Mouse (Mus musculus): Measurements from ENCODE around the gene Naa38. TPM values are rescaled to one million over a fixed set of nuclear protein-coding genes. Genes with fewer than 3 reads are reported as not detected.
A peak's percentile ranks its signal among the peaks of the same experiment; 100 is the strongest.

Naa38 gene
- polyA plus RNA-seq, 1 experiment, result 43.9 TPM

DNA sequence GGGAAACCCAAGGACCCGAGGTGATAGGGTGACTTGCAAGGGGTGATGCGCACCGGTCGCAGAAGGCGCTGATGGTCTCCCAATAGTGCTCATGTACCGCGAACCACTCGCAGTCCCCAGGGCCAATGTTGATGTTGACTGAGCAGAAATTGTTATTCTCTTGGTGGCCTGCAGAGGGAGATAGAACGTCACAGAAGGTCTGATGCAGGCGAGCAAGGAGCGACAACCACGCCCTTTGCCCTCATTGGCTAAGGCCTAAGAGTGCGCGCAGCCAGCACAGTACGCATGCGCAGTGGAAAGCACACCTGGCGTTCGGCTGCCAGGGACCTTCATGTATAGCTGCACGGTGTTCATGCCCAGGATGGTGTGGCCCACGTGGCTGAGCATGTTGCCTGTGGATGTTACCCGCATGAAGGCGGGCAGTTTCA, 5.9 kb downstream of the Naa38 start:
- no peak overlapping the region for H3K4me3 ChIP-seq (replicated peaks; ENCODE audit: control insufficient read depth, low read depth, low read length)
- H3K27ac ChIP-seq (ENCODE audit: control insufficient read depth, insufficient read depth, low read depth, low read length, poor library complexity), result no peak overlapping the region
- H3K4me1 ChIP-seq (ENCODE audit: control insufficient read depth, insufficient read depth, low read length), result peaks cover 4% of the 10 kb centered on the region; the same call in 1 of the 2 replicates
- WGBS, result 25% methylated on average over 22 of the region's 22 CpGs
- TF ChIP-seq POLR2A (IDR thresholded peaks at IDR 0.05; ENCODE audit: borderline replicate concordance, control insufficient read depth, low read depth, low read length) (peak; percentile 46; the same call in 1 of the 2 replicates), CTCF (IDR thresholded peaks at IDR 0.05; ENCODE audit: control insufficient read depth, insufficient read depth, low read length) (peak; percentile 97)

DNA sequence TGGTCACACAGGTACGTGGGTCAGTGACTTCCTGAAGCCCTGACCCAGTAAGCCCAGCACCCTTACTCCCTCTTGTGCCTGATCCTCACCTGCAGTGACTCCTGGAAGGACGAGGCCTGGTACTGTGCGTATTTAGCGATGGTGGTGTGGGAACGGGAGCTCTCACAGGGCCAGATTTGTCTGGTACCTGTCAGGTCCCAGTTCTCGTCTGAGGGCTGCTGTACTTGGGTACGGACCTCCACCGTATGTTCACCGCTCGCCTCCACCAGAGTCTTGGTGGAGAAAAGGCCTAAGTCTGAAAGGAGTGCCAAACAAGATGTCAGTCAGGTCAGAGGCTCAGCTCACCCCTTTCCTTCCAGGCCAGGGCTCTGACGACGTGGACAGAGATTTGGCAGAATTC, 6.7 kb downstream of the Naa38 start:
- TF ChIP-seq POLR2A (IDR thresholded peaks at IDR 0.05; ENCODE audit: borderline replicate concordance, control insufficient read depth, low read depth, low read length), result no peak
- TF ChIP-seq CTCF (IDR thresholded peaks at IDR 0.05; ENCODE audit: control insufficient read depth, insufficient read depth, low read length), result no peak
- no peak overlapping the region for H3K4me3 ChIP-seq (replicated peaks; ENCODE audit: control insufficient read depth, low read depth, low read length)
- H3K4me1 ChIP-seq (ENCODE audit: control insufficient read depth, insufficient read depth, low read length), result peaks cover 2% of the 10 kb centered on the region; the same call in 1 of the 2 replicates
- H3K27ac ChIP-seq (ENCODE audit: control insufficient read depth, insufficient read depth, low read depth, low read length, poor library complexity), result no peak overlapping the region
- WGBS, result 82% methylated on average over 12 of the region's 12 CpGs

DNA sequence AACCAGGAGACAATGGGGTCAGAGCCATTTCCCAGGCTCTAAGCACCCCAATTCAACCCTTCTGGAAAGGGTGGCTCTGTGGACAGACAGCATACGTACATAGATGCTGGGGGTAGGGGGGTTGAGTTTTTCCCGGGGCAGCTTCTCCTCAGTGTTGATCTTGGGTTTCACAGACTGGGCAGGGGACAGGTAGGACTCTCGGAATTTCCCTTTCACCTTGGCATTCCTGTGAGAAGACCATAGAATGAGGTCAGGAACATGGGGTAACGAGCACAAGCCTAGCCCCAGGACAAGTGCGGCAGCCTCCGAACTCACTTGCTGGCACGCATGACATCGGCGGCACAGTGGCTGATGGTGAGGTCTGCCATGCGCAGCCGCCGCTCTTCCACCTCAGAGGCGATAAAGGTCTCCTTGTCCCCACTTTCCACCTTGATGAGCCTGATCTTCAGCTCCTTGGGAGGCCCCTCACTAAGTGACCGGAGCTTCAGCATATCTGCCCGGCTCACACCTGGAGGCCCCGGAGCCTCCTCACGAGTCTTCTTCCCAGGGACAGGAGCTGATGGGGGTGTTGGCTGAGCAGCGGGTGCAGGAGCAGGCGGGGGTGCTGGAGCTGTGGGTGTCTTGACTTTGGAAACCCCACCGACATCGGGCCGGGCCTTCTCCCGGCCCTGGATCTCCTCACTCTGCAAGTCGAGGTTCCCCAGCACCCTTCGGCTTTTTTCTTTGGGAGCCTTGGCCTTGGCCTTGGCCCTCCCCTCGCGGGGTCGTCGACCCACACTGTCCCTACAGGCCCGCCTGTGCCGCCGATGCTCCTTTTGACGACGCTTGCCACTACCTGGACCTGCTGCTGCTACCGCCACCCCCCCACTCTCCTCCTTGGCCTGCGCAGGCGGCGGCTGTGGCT, 8.7 kb downstream of the Naa38 start:
- no peak overlapping the region for H3K4me3 ChIP-seq (replicated peaks; ENCODE audit: control insufficient read depth, low read depth, low read length)
- TF ChIP-seq CTCF (IDR thresholded peaks at IDR 0.05; ENCODE audit: control insufficient read depth, insufficient read depth, low read length), result no peak
- TF ChIP-seq POLR2A (IDR thresholded peaks at IDR 0.05; ENCODE audit: borderline replicate concordance, control insufficient read depth, low read depth, low read length), result no peak
- 89% methylated on average over 36 of the region's 38 CpGs for WGBS
- H3K4me1 ChIP-seq (ENCODE audit: control insufficient read depth, insufficient read depth, low read length), result peaks cover 2% of the 10 kb centered on the region; the same call in 1 of the 2 replicates
- H3K27ac ChIP-seq (ENCODE audit: control insufficient read depth, insufficient read depth, low read depth, low read length, poor library complexity), result no peak overlapping the region

DNA sequence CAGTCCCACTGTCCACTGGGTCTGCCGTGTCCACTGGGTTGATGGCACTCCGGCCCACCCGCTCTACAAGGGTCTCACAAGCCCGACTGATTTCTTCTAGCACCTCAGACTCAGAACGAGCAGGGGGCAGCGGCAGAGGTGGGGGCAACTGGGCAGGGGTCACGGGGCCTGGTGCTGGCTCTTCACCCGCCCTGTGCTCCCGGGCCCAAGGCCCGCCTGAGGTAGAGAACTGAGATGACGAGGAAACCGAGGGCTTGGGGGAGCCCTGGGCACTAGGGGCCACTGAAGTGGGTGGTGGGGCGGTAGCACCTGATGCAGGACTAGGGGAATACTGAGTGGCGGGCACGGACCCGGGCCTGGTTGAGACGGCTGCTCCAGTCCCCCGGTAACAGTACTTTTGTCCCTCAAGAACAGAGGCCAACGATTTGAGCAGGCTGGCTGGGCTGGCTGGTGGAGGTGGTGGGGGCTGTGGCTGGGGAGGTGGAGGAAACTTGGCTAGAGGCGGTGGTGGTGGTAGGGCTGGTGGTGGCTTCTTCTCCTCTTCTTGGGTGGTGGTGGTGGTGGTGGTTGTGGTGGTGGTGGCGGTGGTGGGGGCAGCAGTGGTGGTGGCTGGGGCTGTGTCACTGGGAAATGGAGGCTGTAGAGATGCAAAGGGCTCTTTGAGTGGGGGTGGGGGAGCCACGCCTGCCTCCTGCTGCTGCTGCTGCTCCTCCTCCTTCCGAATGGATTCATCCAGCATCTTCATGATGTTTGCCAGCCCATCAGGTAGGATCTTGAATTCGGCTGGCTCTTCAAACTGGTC, 9.5 kb downstream of the Naa38 start:
- 87% methylated on average over 24 of the region's 24 CpGs for whole genome bisulfite sequencing
- Histone ChIP-seq H3K4me3 (replicated peaks; ENCODE audit: control insufficient read depth, low read depth, low read length) (no peak overlapping the region), H3K27ac (ENCODE audit: control insufficient read depth, insufficient read depth, low read depth, low read length, poor library complexity) (no peak overlapping the region), H3K4me1 (ENCODE audit: control insufficient read depth, insufficient read depth, low read length) (peaks cover 2% of the 10 kb centered on the region; the same call in 1 of the 2 replicates)
- TF ChIP-seq CTCF (IDR thresholded peaks at IDR 0.05; ENCODE audit: control insufficient read depth, insufficient read depth, low read length) (no peak), POLR2A (IDR thresholded peaks at IDR 0.05; ENCODE audit: borderline replicate concordance, control insufficient read depth, low read depth, low read length) (no peak)

DNA sequence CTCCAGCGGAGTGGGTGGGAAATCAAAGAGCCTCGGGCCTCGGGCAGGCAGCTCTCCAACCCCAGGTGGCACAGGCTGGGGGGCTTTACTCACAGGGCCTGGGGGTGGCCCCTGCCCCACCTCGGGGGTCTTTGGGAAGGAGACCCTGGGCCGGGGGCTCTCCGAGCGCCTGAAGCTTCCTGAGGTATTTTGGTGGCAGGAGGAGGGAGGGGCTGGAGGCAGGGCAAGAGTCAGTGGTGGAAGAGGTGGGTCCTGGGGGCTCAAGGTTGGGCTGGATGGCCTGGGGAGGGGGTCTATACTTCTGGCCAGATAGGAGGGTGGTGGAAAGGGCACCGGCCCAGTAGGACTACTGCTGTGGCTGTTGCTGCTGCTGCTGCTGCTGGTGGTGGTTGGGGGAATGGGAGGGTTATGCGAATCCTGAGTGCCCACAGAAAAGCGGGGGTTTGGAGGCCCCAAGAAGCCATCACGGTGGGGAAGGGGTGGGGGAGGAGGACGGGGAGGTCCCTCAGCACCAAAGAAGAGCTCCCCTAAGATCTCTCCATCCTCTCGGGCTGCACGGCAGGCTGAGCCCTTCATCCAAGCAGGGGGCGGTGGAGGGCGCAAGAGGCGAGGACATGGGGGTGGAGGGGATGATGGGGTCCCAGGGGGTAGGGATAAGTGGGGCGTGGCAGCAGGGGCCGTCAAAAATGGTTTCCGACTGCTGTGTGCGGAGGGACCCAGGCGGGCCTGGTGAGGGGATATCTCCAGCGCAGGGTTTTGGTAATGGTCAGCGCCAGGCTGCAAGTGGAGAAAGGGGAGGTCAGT, 10.3 kb downstream of the Naa38 start:
- Histone ChIP-seq H3K27ac (ENCODE audit: control insufficient read depth, insufficient read depth, low read depth, low read length, poor library complexity) (no peak overlapping the region), H3K4me1 (ENCODE audit: control insufficient read depth, insufficient read depth, low read length) (peaks cover 2% of the 10 kb centered on the region; the same call in 1 of the 2 replicates), H3K4me3 (replicated peaks; ENCODE audit: control insufficient read depth, low read depth, low read length) (no peak overlapping the region)
- TF ChIP-seq POLR2A (IDR thresholded peaks at IDR 0.05; ENCODE audit: borderline replicate concordance, control insufficient read depth, low read depth, low read length), result no peak
- no peak for TF ChIP-seq CTCF (IDR thresholded peaks at IDR 0.05; ENCODE audit: control insufficient read depth, insufficient read depth, low read length)
- WGBS, result 90% methylated on average over 24 of the region's 24 CpGs

DNA sequence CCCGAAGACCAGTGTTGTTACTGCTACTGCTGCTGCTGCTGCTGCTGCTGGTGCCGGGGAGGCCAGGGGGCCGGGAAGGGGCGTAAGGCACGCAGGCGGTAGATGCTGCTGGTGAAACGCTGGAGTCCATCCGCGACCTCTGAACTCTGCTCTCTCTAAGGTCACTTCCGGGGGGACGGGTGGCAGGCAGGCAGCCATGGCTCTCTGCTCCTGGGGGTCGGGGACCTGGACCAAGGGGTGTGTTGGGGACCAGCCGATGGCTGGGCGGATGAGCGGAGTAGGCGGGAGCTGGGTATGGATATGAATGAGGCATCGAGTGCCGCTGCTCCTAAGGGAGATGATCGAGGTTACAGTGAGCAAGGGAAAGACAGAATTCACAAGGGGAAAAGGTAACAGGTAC, 11.0 kb downstream of the Naa38 start:
- H3K4me1 ChIP-seq (ENCODE audit: control insufficient read depth, insufficient read depth, low read length), result peaks cover 2% of the 10 kb centered on the region; the same call in 1 of the 2 replicates
- H3K4me3 ChIP-seq (replicated peaks; ENCODE audit: control insufficient read depth, low read depth, low read length), result no peak overlapping the region
- TF ChIP-seq POLR2A (IDR thresholded peaks at IDR 0.05; ENCODE audit: borderline replicate concordance, control insufficient read depth, low read depth, low read length) (no peak), CTCF (IDR thresholded peaks at IDR 0.05; ENCODE audit: control insufficient read depth, insufficient read depth, low read length) (no peak)
- WGBS, result 94% methylated on average over 19 of the region's 19 CpGs
- H3K27ac ChIP-seq (ENCODE audit: control insufficient read depth, insufficient read depth, low read depth, low read length, poor library complexity), result no peak overlapping the region

DNA sequence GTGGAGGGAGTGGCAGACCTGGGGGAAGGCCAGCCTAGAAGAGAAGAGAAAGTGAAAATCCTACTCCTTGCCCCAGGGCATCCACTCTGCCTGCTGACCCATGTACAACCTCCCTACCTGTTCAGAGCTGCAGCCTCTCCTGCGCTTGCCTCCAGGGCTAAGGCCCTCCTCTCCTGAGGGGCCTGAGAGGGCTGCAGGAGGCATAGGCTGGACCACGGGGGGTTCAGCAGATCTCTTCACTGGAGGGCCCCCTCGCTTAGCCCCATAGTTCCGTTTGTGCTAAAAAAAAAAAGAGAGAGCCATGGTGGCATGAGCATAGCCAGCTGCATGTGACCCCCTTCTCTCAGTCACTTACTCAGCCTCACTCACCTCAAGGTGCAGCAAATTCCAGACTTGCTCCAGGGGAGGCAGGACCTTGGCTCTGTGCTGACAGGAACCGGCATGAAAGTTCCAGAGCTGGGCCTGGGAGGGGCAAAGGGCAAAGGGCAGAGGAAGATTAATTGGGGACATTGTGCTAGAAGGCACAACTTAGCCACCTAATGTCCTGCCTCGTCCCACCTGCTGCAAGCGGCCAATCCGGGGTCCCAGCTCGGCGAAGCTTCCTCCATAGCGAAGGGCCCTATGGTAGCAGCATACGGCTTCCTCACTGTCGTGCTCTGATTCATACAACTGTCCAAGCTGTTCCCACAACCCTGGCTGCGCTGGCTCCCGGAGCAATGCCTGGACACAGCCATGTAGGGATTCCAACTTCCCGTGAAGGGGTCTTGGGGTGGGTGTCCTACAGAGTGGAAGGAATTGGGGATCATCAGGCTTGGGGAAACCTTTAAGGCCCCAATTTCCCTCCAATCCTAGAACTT, 11.8 kb downstream of the Naa38 start:
- Histone ChIP-seq H3K4me3 (replicated peaks; ENCODE audit: control insufficient read depth, low read depth, low read length) (no peak overlapping the region), H3K27ac (ENCODE audit: control insufficient read depth, insufficient read depth, low read depth, low read length, poor library complexity) (no peak overlapping the region), H3K4me1 (ENCODE audit: control insufficient read depth, insufficient read depth, low read length) (peaks cover 4% of the 10 kb centered on the region; the same call in 1 of the 2 replicates)
- TF ChIP-seq POLR2A (IDR thresholded peaks at IDR 0.05; ENCODE audit: borderline replicate concordance, control insufficient read depth, low read depth, low read length), result no peak
- TF ChIP-seq CTCF (IDR thresholded peaks at IDR 0.05; ENCODE audit: control insufficient read depth, insufficient read depth, low read length), result no peak
- 90% methylated on average over 16 of the region's 16 CpGs for WGBS
